Mouse (Mus musculus) liver, embryonic 14.5 days (tissue): ENCODE measurements at regions not wholly inside any gene's neighbourhood (a gene's known extent, or its start where the extent isn't known, plus 50 kb on each side); places are given as distances from the start of the nearest gene placed in this dataset.

Experiments used
- CTCF ChIP-seq: IDR thresholded peaks from 2 replicates; pipeline ENCODE4 v1.5.1; 2016; ENCODE audit warnings: antibody characterized with exemption, low read depth, control low read depth
- EP300 ChIP-seq: IDR thresholded peaks from 2 replicates; pipeline ENCODE4 v1.6.1; 2016; ENCODE audit warnings: antibody characterized with exemption, low read depth

DNA sequence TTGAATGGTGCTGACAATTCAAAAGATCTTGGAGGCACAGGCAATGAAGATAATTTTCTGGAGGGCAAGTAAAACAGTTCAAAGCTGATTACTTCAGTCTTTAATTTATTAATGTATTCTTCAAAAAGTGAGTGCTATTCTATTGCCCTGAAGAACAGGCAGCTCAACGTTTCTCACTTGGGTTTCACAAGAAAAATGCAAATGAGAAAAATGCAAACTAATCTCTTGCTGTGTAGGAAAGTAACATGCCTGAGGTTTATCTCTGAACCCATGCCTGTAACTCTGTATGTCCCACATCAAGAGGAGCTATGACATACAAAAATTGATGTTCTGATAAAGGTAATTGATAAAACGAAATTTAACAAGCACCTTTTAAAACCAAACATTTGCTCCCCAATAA is 316.8 kb upstream of the Ccdc54 start:
- no peak for TF ChIP-seq CTCF
- no peak for TF ChIP-seq EP300
